Mouse (Mus musculus): ENCODE measurements around the gene Slc38a8. TPM values are rescaled to one million over a fixed set of nuclear protein-coding genes. Genes with fewer than 3 reads are reported as not detected.

The Slc38a8 gene
- total RNA-seq, 2 experiments from 2014 or later, result not detected

DNA sequence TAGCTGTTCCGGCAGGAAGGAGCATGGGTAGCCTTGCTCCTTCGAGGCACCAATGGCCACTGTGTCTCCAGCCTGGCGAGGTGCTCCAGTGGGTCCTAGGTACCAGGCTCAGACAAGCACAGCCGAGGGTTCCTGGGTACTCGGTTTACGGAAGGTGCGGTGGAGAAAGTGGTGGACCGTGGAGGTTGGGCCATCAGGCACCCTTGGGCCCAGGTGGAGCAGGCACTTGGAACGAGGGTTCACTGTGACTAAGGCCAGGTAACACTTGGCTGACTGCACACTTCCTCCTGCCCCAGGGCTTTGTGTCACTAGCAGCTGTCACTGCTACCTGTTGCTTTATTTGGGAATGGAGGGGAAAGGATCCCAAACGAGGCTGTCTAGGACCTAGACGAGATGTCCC is 64.0 kb downstream of the Slc38a8 start:
- DNase-seq, result no peak

DNA sequence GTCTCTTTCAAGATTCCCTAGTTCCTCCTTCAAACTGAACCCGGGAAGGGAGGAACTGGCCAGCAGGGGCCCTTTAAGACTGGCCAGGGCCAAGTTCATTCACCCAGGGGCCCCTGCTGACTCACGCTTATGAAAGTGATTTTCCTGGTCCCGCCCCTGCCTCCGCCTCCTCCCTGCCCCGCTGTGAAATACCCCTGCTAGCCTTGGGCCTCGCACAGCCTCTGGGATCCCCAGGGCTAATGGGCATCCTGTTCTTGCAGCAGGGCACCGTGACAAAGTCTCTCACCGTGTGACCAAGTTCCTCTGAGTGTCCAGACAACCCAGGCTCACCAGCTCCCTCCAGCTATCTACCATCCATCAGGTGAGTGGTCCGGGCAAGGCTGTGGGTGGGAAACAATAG is 64.6 kb downstream of the Slc38a8 start:
- peak; percentile 96 for DNase-seq

DNA sequence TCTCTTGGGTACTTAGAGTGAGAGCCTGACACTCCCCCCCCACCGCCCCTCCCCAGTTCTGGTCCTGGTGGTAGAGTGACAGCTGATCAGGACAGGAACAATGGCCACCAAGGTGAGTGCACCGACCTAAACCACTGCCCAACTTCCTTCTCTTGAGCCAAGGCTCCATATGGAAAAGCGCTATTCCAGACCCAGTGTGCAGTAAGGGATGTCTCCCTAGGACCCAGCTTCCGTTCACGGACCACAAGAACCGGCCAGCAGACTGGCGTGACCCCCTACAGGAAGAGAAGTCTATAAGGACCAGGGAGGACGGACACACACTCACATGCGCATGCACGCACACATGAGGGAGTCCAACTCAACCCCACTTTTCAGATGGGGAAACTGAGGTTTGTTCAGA is 65.2 kb downstream of the Slc38a8 start:
- no peak for DNase-seq

DNA sequence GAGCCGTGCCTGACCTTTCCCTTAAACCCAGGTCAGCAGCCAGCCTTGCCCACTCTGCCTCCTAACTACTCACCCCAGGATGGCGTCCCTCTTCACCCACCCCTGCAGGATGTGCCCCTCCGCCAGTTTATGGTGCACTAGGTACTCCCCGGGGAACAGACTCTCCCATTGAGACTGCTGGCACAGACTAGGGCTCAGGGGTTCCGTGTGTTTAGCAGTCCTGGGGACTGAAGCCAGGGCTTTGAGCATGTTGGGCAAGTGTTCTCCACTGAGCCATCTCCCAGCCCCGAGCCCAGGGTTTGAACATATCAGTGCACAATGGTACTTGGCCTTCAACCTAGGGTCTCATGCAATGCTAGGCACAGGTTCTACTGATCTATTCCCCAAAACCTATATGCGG is 66.0 kb downstream of the Slc38a8 start:
- DNase-seq, result no peak

DNA sequence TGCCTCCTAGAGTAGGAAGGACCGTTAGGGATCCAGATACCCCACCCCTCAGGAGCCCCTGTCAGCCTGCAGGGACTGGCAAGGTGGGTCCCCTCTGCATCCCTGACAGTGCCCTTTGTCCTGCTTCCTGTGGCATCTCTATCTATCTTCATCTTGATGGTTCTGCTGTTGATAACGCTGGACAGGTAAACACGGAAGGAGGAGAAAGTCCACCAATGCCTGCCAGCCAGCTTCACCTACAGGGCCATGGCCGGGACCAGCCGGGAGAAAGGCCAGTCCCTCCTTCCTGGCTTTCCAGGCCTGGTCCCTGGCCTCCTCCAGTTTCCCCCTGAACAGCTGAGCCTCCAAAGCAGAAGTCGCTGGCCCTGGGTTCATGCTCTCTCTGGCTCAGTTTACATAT is 66.9 kb downstream of the Slc38a8 start:
- no peak for DNase-seq

DNA sequence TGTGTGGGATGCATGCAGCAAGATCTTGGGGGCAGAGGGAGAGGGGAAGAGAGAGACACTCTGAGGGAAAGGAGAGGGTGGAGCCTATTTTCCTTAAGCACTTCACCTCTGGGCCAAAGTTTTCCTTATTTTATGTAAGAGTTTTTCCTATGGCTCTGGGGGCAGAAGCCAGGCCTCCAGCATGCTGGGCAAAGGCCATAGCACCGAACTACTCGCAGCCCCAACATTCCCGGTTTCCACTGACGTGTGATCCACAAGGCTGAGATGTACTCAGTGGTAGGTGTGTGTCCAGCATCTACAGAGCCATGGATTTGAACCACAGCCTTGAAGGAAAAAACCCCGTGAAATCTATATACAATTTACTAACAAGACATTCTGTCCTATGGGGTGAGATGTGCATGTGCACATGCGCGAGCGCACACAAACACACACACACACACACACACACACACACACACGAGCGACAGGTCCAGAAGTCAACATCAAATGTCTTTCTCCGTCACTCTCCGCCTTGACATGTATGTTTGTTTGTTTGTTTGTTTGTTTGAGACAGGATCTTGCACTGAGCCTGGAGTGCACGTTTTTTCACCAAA is 67.8 kb downstream of the Slc38a8 start, which contains the start of gene Osgin1:
Osgin1 (plus strand) TSS at position 543 of the 593 bp plus-strand sequence.
- no peak for DNase-seq

DNA sequence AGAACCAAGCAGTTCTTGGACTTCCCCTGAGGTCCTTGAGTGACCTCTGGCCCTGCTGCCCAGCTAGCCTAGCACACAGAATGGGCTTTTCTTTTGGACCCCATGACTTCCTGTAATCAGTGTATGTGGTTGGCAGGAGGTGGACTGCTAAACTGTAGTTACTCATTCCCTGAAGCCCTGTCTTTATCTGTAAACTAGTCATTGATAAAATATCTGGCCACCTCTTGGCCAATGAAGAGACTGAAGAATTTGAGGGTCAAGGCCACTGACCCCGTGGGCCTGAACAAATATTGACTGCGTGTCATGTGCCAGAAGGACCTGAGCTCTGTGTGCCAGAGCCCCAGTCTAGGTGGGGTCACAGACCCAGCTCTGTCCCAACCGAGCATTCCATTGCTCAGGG is 69.1 kb downstream of the Slc38a8 start:
- DNase-seq, result no peak

DNA sequence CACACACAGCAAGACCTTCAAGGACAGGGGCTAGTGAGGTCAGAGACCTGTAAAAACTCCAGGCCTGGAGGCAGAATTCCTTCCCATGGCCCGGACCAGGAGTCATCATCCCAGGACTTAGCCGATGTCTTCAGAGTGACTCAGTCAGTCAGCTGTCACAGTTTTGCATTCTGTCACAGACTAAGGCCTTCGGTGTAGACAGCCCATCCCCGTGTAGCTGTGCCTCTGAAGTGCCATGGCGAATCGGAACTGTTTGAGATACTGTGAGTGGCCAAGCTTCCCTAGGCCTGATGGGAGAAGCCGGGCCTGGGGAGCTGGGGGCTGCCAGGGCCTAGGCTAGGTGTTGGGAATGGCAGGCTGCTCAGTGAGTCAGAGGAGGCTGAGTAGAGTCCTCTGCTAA is 70.8 kb downstream of the Slc38a8 start:
- DNase-seq, result no peak

DNA sequence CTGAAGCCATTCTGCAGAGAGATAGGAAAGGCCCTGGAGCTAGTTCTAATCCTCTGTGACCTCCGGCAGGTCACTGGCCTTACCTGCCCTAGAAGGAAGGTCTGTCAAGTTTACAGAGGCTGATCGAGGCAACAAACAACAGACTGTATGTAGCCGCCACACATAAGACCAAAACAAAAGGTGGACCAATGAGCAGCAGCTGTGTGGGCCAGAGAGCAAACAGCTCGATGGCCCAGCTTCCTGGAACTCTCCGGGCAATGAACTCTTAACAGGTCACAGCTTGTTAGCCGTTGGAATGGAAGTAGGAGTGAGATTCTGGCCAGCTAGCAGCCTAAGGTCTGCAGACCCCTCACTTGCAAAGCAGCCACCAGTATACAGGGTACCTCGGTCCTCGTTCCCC is 71.2 kb downstream of the Slc38a8 start:
- no peak for DNase-seq

Other genes starting within 250 kb of the Slc38a8 start
- gene Hsbp1, start 157.2 kb downstream of the Slc38a8 start, total RNA-seq (2021), result 100 to 1,000 TPM; 168 to 176 TPM
- gene Mlycd, start 106.8 kb downstream of the Slc38a8 start, total RNA-seq (2021), result 10 to 100 TPM; 69.7 to 86.6 TPM
- gene Osgin1, start 67.6 kb downstream of the Slc38a8 start, total RNA-seq (2021), result 10 to 100 TPM; 72.1 to 81.4 TPM
- 10 to 100 TPM in 1 of 2 experiments, 1 to 10 TPM in 1; 9.4 to 11.9 TPM for gene Necab2, start 55.0 kb downstream of the Slc38a8 start, total RNA-seq (2021)
- 100 to 1,000 TPM; 103 to 114 TPM for gene Mbtps1, start 57.0 kb upstream of the Slc38a8 start, total RNA-seq (2021)
- gene Hsdl1, start 73.5 kb upstream of the Slc38a8 start, total RNA-seq (2021), result 10 to 100 TPM; 24.8 to 28.0 TPM
- gene Dnaaf1, start 73.5 kb upstream of the Slc38a8 start, total RNA-seq (2021), result not detected
- gene Taf1c, start 103.5 kb upstream of the Slc38a8 start, total RNA-seq (2021), result 10 to 100 TPM; 10.1 to 13.0 TPM
- gene Adad2, start 111.0 kb upstream of the Slc38a8 start, total RNA-seq (2021), result not detected
- gene Kcng4, start 134.0 kb upstream of the Slc38a8 start, total RNA-seq (2021), result under 1 TPM; 0.42 to 0.79 TPM
- 10 to 100 TPM; 15.4 to 17.4 TPM for gene Wfdc1, start 164.7 kb upstream of the Slc38a8 start, total RNA-seq (2021)
- gene Atp2c2, start 198.3 kb upstream of the Slc38a8 start, total RNA-seq (2021), result under 1 TPM; 0.12 to 0.39 TPM

Data from adrenal gland, postnatal 10 days (tissue).